Mouse (Mus musculus) myocyte (in vitro differentiated cells): ENCODE measurements around the gene Sds.

Experiments
- E2F4 ChIP-seq: IDR thresholded peaks from one replicate; pipeline ENCODE4 v1.6.1; 2011; ENCODE audit warnings: mild to moderate bottlenecking, control low read depth, moderate library complexity; ENCODE audit not compliant: insufficient read depth
- MYOG ChIP-seq, 3 experiments: IDR thresholded peaks; one replicate each; pipeline ENCODE4 v1.6.1; 2011; ENCODE audit warnings: control low read depth in 2 of 3, low read depth in 2 of 3, mild to moderate bottlenecking in 2 of 3; ENCODE audit not compliant: insufficient read length in 2 of 3, control insufficient read depth in 1 of 3, insufficient read depth in 1 of 3
- POLR2A ChIP-seq: IDR thresholded peaks from one replicate; pipeline ENCODE4 v1.6.1; 2011; ENCODE audit warnings: low read depth, mild to moderate bottlenecking, control low read depth, moderate library complexity; ENCODE audit not compliant: insufficient read length
- POLR2AphosphoS2 ChIP-seq: IDR thresholded peaks from one replicate; pipeline ENCODE4 v1.6.1; 2011; ENCODE audit warnings: low read depth, control low read depth; ENCODE audit not compliant: insufficient read length
- TCF12 ChIP-seq: IDR thresholded peaks from one replicate; pipeline ENCODE4 v1.6.1; 2011; ENCODE audit warnings: mild to moderate bottlenecking, control low read depth; ENCODE audit not compliant: poor library complexity, insufficient read depth, severe bottlenecking

DNA sequence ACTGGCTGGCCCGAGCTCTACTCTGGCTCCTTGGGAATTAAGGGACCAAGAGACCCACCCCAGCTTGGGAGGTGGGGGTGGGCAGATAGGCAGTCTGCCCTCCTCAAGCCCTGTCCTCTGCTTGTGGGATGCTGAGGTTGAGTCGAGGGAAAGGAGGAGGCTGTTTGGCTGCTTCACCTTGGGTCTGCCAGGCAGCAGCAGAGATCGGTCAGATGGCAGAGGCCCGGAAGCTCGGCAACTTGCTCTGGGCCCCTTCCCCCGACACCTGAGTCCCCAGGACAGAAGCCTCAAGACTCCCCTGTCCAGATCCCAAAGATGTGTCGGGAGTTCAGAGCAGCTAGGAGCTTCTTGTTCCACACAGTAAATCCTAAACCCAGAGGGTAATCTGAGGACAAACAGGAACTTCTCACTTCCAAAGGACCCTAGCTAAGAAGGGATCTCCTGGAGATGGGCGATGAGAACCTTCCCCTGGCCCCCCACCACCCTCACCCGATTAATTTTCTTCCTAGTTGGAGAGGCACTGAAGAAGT is 43.8 kb upstream of the Sds start:
- TF ChIP-seq TCF12 (no peak), E2F4 (no peak), POLR2A (no peak), POLR2AphosphoS2 (no peak), MYOG (IDR thresholded peaks at IDR 0.05; ENCODE audit: control insufficient read depth in 1 of 3, insufficient read depth in 1 of 3, insufficient read length in 2 of 3, low read depth in 2 of 3) (no peak)
